Mouse (Mus musculus): Measurements from ENCODE around the gene Nup210.

- TF ChIP-seq CTCF (IDR thresholded peaks at IDR 0.05; ENCODE audit: control insufficient read depth, insufficient read depth, insufficient read length), result no peak
- TF ChIP-seq CEBPB (IDR thresholded peaks at IDR 0.05; ENCODE audit: low read depth), result no peak
- TF ChIP-seq MYOD1 (IDR thresholded peaks at IDR 0.05; ENCODE audit: control insufficient read depth, insufficient read length, low read depth), result no peak
- TF ChIP-seq MYOG (IDR thresholded peaks at IDR 0.05; ENCODE audit: control insufficient read depth, extremely low read depth, insufficient read length), result no peak
- no peak for TF ChIP-seq FOSL1 (IDR thresholded peaks at IDR 0.05; ENCODE audit: insufficient read depth, low read length, poor library complexity, severe bottlenecking)
- TF ChIP-seq MAX (IDR thresholded peaks at IDR 0.05), result no peak
These were observed 44.3 kb upstream of the Nup210 start for GRCm38 (mm10) chr6:91160976-91161375.

All from C2C12 (cell line).